Mouse (Mus musculus) cerebellum, adult 2 months (tissue): ENCODE measurements at regions not wholly inside any gene's neighbourhood (a gene's known extent, or its start where the extent isn't known, plus 50 kb on each side); places are given as distances from the start of the nearest gene placed in this dataset.
A peak's percentile ranks its signal among the peaks of the same experiment; 100 is the strongest.

Experiments used
- DNase-seq, 2 experiments: peaks; one replicate each; pipeline ENCODE4 v3.0.0; 2021
- H3K27ac ChIP-seq: fragments of 200-500 bp; 2 replicates; pipeline ENCODE4 v1.5.1; 2012; ENCODE audit warnings: low read length, control low read depth, inconsistent platforms; ENCODE audit not compliant: insufficient read depth
- H3K27me3 ChIP-seq: fragments of 200-500 bp; 2 replicates; pipeline ENCODE4 v1.6.1; 2012; ENCODE audit warnings: inconsistent platforms, mild to moderate bottlenecking, low read length, moderate library complexity; ENCODE audit not compliant: control insufficient read depth, insufficient read depth
- H3K4me1 ChIP-seq: fragments of 200-500 bp; 2 replicates; pipeline ENCODE4 v1.6.1; 2011; ENCODE audit warnings: low read length; ENCODE audit not compliant: control insufficient read depth, insufficient read depth
- H3K4me3 ChIP-seq: fragments of 200-500 bp; replicated peaks from 2 replicates; pipeline ENCODE3; 2011; ENCODE audit warnings: mild to moderate bottlenecking, low read depth, low read length, control low read depth; ENCODE audit not compliant: insufficient read depth
- CTCF ChIP-seq: fragments of 200-500 bp; IDR thresholded peaks from 2 replicates; pipeline ENCODE4 v1.5.1; 2011; ENCODE audit warnings: low read depth, mild to moderate bottlenecking, control low read depth, low read length, moderate library complexity, borderline replicate concordance; ENCODE audit not compliant: insufficient read depth
- POLR2A ChIP-seq: fragments of 200-500 bp; IDR thresholded peaks from 2 replicates; pipeline ENCODE4 v1.6.1; 2011; ENCODE audit warnings: low read length, control low read depth, borderline replicate concordance; ENCODE audit not compliant: insufficient read depth
- WGBS: fragments of 180-500 bp; shearing (Covaris S2); methylation state at CpG from one replicate; pipeline ENCODE4 v1.1.7; 2018; 5-methylcytosine and 5-hydroxymethylcytosine counted together

- WGBS = 67% methylated on average over 5 of the region's 5 CpGs
- DNase-seq = peak in 1 of 2 experiments; percentile 5
- H3K27me3 ChIP-seq = no peaks in the 10 kb centered on the region
- no peak for TF ChIP-seq CTCF
- no peak for TF ChIP-seq POLR2A
- H3K4me1 ChIP-seq = no peaks in the 10 kb centered on the region; the same call in 1 of the 2 replicates
- no peak overlapping the region for H3K4me3 ChIP-seq
- no peak overlapping the region; the same call in 1 of the 2 replicates for H3K27ac ChIP-seq
Observed at GRCm38 (mm10) chr6:51016441-51017070, 362.3 kb upstream of the Npvf start.

DNA sequence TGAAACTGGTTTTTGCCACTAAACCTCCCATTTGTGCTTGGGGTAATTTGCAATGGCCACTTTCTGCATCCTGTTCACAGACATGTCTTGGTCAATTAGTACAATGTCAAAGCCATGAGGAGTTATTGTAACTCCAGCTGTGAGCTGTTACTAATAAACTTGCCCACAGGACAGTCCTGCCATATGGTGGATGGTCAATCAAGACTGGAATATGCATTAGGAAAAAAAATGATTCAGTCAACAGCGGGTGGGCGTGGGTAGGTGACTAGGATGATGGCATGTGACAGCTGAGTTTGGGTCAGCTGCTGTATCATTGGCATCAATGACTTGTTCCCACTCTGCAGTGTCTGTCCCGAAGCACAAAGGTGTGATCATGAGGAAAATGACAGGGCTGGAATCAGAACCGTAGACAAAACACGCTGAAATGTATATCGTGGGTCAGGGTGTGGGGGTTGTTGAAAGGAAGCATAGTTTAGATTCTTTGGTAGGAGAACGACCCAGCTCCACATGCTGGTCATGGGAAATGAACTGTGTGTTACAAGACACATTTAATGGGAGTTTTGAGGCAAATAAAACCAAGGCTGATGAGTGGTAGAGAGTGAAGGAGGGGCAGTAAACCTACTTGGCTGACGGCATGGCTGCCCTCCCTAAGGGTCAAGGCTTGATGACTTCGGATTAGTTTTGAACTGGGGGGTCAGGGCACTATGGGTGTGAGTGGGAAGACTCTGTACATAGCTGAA lies 363.2 kb upstream of the Npvf start:
- Histone ChIP-seq H3K4me1 (no peaks in the 10 kb centered on the region), H3K4me3 (no peak overlapping the region), H3K27ac (no peak overlapping the region), H3K27me3 (no peaks in the 10 kb centered on the region)
- TF ChIP-seq POLR2A (no peak), CTCF (no peak)
- no peak for DNase-seq
- 39% methylated on average over 9 of the region's 9 CpGs for WGBS

DNA sequence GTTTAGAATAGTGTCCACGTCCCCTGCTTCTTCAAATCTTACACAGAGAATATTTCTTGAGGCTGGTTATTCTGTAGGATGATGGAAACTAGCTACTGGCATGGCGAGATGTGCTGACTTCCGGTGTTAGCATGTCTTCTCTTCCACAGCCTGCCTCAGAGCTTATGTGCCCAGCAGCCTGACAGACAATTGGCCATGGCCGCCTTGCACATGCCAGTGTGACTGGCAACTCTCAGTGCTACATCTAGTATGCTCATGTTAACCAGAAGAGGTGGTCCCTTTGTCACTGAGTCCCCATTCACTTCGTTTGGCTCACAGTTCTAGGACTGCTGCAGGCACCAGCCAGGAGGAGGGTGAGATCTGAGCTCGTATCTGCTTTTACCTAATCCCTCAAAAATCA lies 367.0 kb upstream of the Npvf start:
- 78% methylated on average over 6 of the region's 6 CpGs for WGBS
- peaks cover 5% of the 10 kb centered on the region; the same call in 1 of the 2 replicates for H3K4me1 ChIP-seq
- TF ChIP-seq POLR2A (no peak), CTCF (no peak)
- no peak overlapping the region for H3K27ac ChIP-seq
- DNase-seq = no peak
- H3K4me3 ChIP-seq = no peak overlapping the region
- no peaks in the 10 kb centered on the region for H3K27me3 ChIP-seq

GRCm38 (mm10) chr6:51023361-51023760 lies 369.1 kb upstream of the Npvf start:
- Histone ChIP-seq H3K27ac (no peak overlapping the region), H3K4me1 (peaks cover 5% of the 10 kb centered on the region; the same call in 1 of the 2 replicates), H3K4me3 (no peak overlapping the region), H3K27me3 (no peaks in the 10 kb centered on the region)
- TF ChIP-seq CTCF = no peak
- TF ChIP-seq POLR2A = no peak
- WGBS = 28% methylated on average over 6 of the region's 6 CpGs
- DNase-seq = no peak

DNA sequence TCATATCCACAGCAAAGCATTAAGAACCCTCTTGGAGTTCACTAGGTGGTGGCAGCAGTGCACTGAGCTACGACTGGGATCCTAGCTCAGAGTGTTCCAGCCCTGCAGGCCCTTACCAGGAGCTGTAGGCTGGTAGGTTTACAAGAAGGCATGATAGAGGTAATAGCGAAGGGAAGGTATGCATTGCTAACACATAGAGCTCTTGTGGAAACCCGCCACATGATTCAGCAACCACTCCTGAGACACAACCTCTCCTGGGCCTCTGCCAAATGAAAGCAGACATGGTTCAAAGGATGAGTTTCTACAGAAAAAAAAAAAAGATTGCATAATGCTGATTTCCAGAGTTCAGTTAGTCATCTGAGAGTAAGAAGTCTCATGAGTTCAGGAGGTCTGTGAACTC lies 370.5 kb upstream of the Npvf start:
- Histone ChIP-seq H3K27me3 (no peaks in the 10 kb centered on the region), H3K4me1 (peaks cover 5% of the 10 kb centered on the region; the same call in 1 of the 2 replicates), H3K4me3 (no peak overlapping the region), H3K27ac (no peak overlapping the region)
- no peak for TF ChIP-seq CTCF
- TF ChIP-seq POLR2A = no peak
- DNase-seq = no peak
- 96% methylated on average over 3 of the region's 3 CpGs for WGBS

- no peak for TF ChIP-seq POLR2A
- TF ChIP-seq CTCF = no peak
- Histone ChIP-seq H3K4me1 (peaks cover 5% of the 10 kb centered on the region; the same call in 1 of the 2 replicates), H3K4me3 (no peak overlapping the region), H3K27me3 (no peaks in the 10 kb centered on the region), H3K27ac (no peak overlapping the region)
- WGBS = 79% methylated on average over 3 of the region's 3 CpGs
- DNase-seq = no peak
Observed at GRCm38 (mm10) chr6:51025411-51025810, 371.2 kb upstream of the Npvf start.

DNA sequence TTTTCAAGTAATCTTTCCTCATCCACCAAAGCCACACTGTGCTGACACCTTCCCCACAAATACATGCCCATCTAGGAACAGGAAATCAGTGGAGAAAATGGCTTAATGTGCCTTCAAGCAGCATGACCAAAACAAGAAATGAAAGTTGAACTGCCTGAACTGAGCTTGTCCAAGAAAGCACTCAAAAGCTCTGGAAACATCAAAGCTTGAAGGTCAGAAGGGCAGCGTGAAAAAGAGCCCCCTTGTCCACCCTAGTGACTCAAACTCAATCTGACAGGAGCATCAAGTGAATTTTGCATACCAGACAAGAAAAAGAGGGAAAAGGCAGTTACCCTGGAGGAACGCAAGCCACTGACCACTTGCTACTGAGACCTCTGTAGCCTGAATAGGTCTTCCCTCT lies 373.1 kb upstream of the Npvf start:
- no peak overlapping the region for H3K4me3 ChIP-seq

DNA sequence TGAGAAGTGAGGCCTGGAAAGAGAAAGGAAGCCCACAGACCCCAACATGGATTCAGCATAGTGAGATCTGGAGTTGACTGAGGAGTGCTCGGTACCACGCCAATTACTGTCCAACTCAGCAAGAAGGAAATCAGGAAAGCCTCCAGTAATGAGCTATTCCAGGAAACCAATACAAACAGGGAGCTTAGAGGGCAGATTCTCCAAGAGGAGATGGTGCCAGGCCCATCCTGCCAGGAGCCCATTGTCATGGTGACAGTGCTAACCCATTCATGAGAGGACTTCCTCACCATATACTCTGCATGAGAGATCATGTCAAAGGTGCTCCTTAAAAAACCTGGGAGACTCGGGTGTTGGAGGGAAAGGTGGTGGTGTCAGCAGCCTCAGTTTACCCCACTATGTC lies 375.3 kb upstream of the Npvf start:
- TF ChIP-seq CTCF (no peak), POLR2A (no peak)
- Histone ChIP-seq H3K27me3 (no peaks in the 10 kb centered on the region), H3K4me3 (no peak overlapping the region), H3K27ac (no peak overlapping the region), H3K4me1 (0 out of 2 replicates have a peak, but pooled peaks cover 2% of the 10 kb centered on the region)
- no peak for DNase-seq
- WGBS = 48% methylated on average over 3 of the region's 3 CpGs

More for the DNA sequence above, 373.1 kb upstream of the Npvf start:
- 94% methylated on average over 2 of the region's 2 CpGs for WGBS
- TF ChIP-seq CTCF = no peak
- no peak for TF ChIP-seq POLR2A
- H3K27ac ChIP-seq = no peak overlapping the region
- DNase-seq = no peak
- peaks cover 5% of the 10 kb centered on the region; the same call in 1 of the 2 replicates for H3K4me1 ChIP-seq
- H3K27me3 ChIP-seq = no peaks in the 10 kb centered on the region
